Mouse (Mus musculus) G1E (cell line): ENCODE measurements around the gene Rapgef5. TPM values are rescaled to one million over a fixed set of nuclear protein-coding genes. Genes with fewer than 3 reads are reported as not detected.

ENCODE experiments used
- ATAC-seq: 2 replicates; pipeline ENCODE4 v1.8.0; 2016; ENCODE audit warnings: mild to moderate bottlenecking; ENCODE audit not compliant: insufficient number of reproducible peaks, poor library complexity, low FRiP score, severe bottlenecking; ENCODE audit errors: extremely low read depth
- DNase-seq: peaks from one replicate; pipeline ENCODE4 v3.0.0; 2012; ENCODE audit warnings: low spot score
- H3K27me3 ChIP-seq: 2 replicates; pipeline ENCODE4 v1.6.1; 2012; ENCODE audit warnings: mild to moderate bottlenecking, low read length, inconsistent platforms; ENCODE audit not compliant: insufficient read depth
- H3K36me3 ChIP-seq: replicated peaks from 2 replicates; pipeline ENCODE3; 2012; ENCODE audit warnings: mild to moderate bottlenecking, inconsistent platforms
- H3K4me1 ChIP-seq: 2 replicates; pipeline ENCODE4 v1.6.1; 2012; ENCODE audit warnings: low read depth, low read length, inconsistent platforms, mixed read lengths; ENCODE audit not compliant: insufficient read depth
- H3K4me3 ChIP-seq: 2 replicates; pipeline ENCODE4 v1.5.1; 2012; ENCODE audit warnings: low read depth, mild to moderate bottlenecking, inconsistent platforms, low read length, moderate library complexity, mixed read lengths
- H3K9me3 ChIP-seq: replicated peaks from 2 replicates; pipeline ENCODE4 v1.6.1; 2012; ENCODE audit warnings: inconsistent platforms
- CTCF ChIP-seq: IDR thresholded peaks from 2 replicates; pipeline ENCODE4 v1.5.1; 2012; ENCODE audit warnings: low read depth, low read length, inconsistent platforms, mixed read lengths
- GATA1 ChIP-seq: IDR thresholded peaks from 2 replicates; pipeline ENCODE4 v1.6.1; 2012; ENCODE audit warnings: borderline replicate concordance, low read length, inconsistent platforms, mixed read lengths
- GATA2 ChIP-seq: IDR thresholded peaks from 2 replicates; pipeline ENCODE4 v1.6.1; 2012; ENCODE audit warnings: low read depth, low read length, inconsistent platforms, borderline replicate concordance
- POLR2AphosphoS5 ChIP-seq: IDR thresholded peaks from 2 replicates; pipeline ENCODE4 v1.6.1; 2012; ENCODE audit warnings: low read depth, low read length, inconsistent platforms; ENCODE audit not compliant: insufficient replicate concordance
- TAL1 ChIP-seq: conservative IDR thresholded peaks from 2 replicates; pipeline ENCODE4 v1.6.1; 2012; ENCODE audit warnings: low read depth, low read length, inconsistent platforms, mixed read lengths
- polyA plus RNA-seq: library from polyadenylated mRNA; stranded (reverse); fragments of >175 nt; gene quantifications from 2 replicates; pipeline ENCODE4 v1.2.3, GENCODE M21; 2012
- total RNA-seq, 2 experiments: library from RNA; stranded (forward) in 1 of 2; stranded (reverse) in 1 of 2; fragments of 200-1000 nt in 1 of 2; fragments of >200 nt in 1 of 2; fragmentation: Nextera tagmentation in 1 of 2; gene quantifications; 2 replicates each; pipeline ENCODE4 v1.2.3; 2014 to 2017

The Rapgef5 gene
- total and polyA plus RNA-seq, 3 experiments, result 0.66 TPM; not detected in 2

- H3K4me3 ChIP-seq, result no peak overlapping the region
- peaks cover 44% of the 10 kb centered on the region for H3K9me3 ChIP-seq
- no peak for DNase-seq
- TF ChIP-seq CTCF (no peak), POLR2AphosphoS5 (no peak), TAL1 (no peak), GATA1 (no peak), GATA2 (no peak)
- H3K36me3 ChIP-seq, result no peaks in the 10 kb centered on the region
- no peak for ATAC-seq
- H3K27me3 ChIP-seq, result no peaks in the 10 kb centered on the region
- H3K4me1 ChIP-seq, result no peaks in the 10 kb centered on the region
Observed at GRCm38 (mm10) chr12:117509919-117510318, 6.4 kb upstream of the Rapgef5 start.

GRCm38 (mm10) chr12:117512468-117512867 lies 3.8 kb upstream of the Rapgef5 start:
- H3K4me1 ChIP-seq, result no peaks in the 10 kb centered on the region
- no peak overlapping the region for H3K4me3 ChIP-seq
- no peaks in the 10 kb centered on the region for H3K27me3 ChIP-seq
- H3K9me3 ChIP-seq, result peaks cover 54% of the 10 kb centered on the region
- DNase-seq (no peak), ATAC-seq (no peak)
- no peak for TF ChIP-seq GATA2
- no peak for TF ChIP-seq GATA1
- no peak for TF ChIP-seq CTCF
- no peak for TF ChIP-seq TAL1
- no peak for TF ChIP-seq POLR2AphosphoS5
- no peaks in the 10 kb centered on the region for H3K36me3 ChIP-seq

GRCm38 (mm10) chr12:117513150-117513932 lies 2.9 kb upstream of the Rapgef5 start:
- H3K27me3 ChIP-seq, result no peaks in the 10 kb centered on the region
- ATAC-seq (no peak), DNase-seq (no peak)
- no peak for TF ChIP-seq POLR2AphosphoS5
- no peak for TF ChIP-seq CTCF
- TF ChIP-seq TAL1, result no peak
- TF ChIP-seq GATA2, result no peak
- TF ChIP-seq GATA1, result no peak
- no peak overlapping the region for H3K4me3 ChIP-seq
- H3K9me3 ChIP-seq, result peaks cover 55% of the 10 kb centered on the region
- H3K4me1 ChIP-seq, result no peaks in the 10 kb centered on the region
- no peaks in the 10 kb centered on the region for H3K36me3 ChIP-seq

- no peaks in the 10 kb centered on the region for H3K36me3 ChIP-seq
- no peaks in the 10 kb centered on the region for H3K4me1 ChIP-seq
- ATAC-seq (no peak), DNase-seq (no peak)
- H3K27me3 ChIP-seq, result no peaks in the 10 kb centered on the region
- TF ChIP-seq GATA2 (no peak), POLR2AphosphoS5 (no peak), CTCF (no peak), GATA1 (no peak), TAL1 (no peak)
- no peak overlapping the region for H3K4me3 ChIP-seq
- peaks cover 58% of the 10 kb centered on the region for H3K9me3 ChIP-seq
Observed at GRCm38 (mm10) chr12:117517275-117517936, 1.1 kb downstream of the Rapgef5 start.

GRCm38 (mm10) chr12:117524311-117525013 lies 8.2 kb downstream of the Rapgef5 start:
- Histone ChIP-seq H3K4me1 (no peaks in the 10 kb centered on the region), H3K4me3 (no peak overlapping the region), H3K36me3 (no peaks in the 10 kb centered on the region), H3K27me3 (no peaks in the 10 kb centered on the region), H3K9me3 (peaks cover 38% of the 10 kb centered on the region)
- TF ChIP-seq GATA1, result no peak
- TF ChIP-seq POLR2AphosphoS5, result no peak
- TF ChIP-seq TAL1, result no peak
- TF ChIP-seq GATA2, result no peak
- TF ChIP-seq CTCF, result no peak
- DNase-seq, result no peak
- ATAC-seq, result no peak

GRCm38 (mm10) chr12:117527889-117528288 lies 11.6 kb downstream of the Rapgef5 start:
- no peak for TF ChIP-seq GATA2
- TF ChIP-seq CTCF, result no peak
- TF ChIP-seq GATA1, result no peak
- TF ChIP-seq POLR2AphosphoS5, result no peak
- no peak for TF ChIP-seq TAL1
- ATAC-seq (no peak), DNase-seq (no peak)
- Histone ChIP-seq H3K4me1 (no peaks in the 10 kb centered on the region), H3K4me3 (no peak overlapping the region), H3K27me3 (no peaks in the 10 kb centered on the region), H3K36me3 (no peaks in the 10 kb centered on the region), H3K9me3 (peaks cover 30% of the 10 kb centered on the region)
